In the genomic region with DNA sequence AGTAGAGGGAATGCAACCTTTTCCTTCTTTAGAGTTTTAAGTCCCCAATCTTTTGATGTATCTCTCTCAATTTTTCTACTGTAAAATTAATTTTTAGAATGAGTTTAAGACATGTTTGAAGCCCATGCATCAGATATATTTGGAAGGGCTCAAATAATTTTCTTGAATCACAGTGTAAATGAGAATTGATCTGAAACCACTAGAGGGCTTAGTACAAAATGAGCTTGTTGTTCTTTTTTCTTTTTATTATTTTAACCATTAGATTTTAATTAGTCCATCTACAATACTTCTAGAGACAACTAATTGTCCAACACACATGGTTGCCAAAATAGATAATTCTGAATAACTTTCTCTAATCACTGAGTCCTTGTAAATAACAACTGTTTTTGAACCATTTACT, we compare ENCODE assay signal across 18 mouse cellular contexts.
"Had no signal": no experiment of that assay in that cellular context is flagged by ENCODE, and none has a peak within 500 bp of the region (broad histone marks: within the 10 kb centered on the region; RNA-seq: fewer than 3 reads in every experiment).

No protein-coding gene starts in this region.

- DNase-seq: kidney, adult 11 months; kidney, adult 8-10 months; kidney, postnatal 14 days; liver, embryonic 13.5 days; lung, adult 2 months; lung, postnatal 14 days; lung, postnatal 4 days; midbrain, embryonic 14.5 days; retina, postnatal 1 day; right cerebral cortex, postnatal 25 days; spleen, adult 18-20 months; thymus, adult 18-20 months; thymus, postnatal 36 days had no signal

- H3K4me1 ChIP-seq: liver, embryonic 13.5 days; neural tube, embryonic 13.5 days; stomach, embryonic 15.5 days had no signal

- H3K36me3 ChIP-seq: kidney, embryonic 15.5 days; liver, embryonic 13.5 days; neural tube, embryonic 13.5 days; stomach, embryonic 15.5 days had no signal

- H3K9me3 ChIP-seq: kidney, embryonic 15.5 days; liver, embryonic 13.5 days; neural tube, embryonic 13.5 days; stomach, embryonic 15.5 days had no signal

- H3K9ac ChIP-seq: kidney, embryonic 15.5 days; liver, embryonic 13.5 days; neural tube, embryonic 13.5 days; stomach, embryonic 15.5 days had no signal

- H3K4me3 ChIP-seq: kidney, embryonic 15.5 days; liver, embryonic 13.5 days; myocyte; neural tube, embryonic 13.5 days; stomach, embryonic 15.5 days had no signal

- H3K27me3 ChIP-seq: kidney, embryonic 15.5 days; liver, embryonic 13.5 days; neural tube, embryonic 13.5 days; stomach, embryonic 15.5 days had no signal

- H3K27ac ChIP-seq: kidney, embryonic 15.5 days; liver, embryonic 13.5 days; neural tube, embryonic 13.5 days; stomach, embryonic 15.5 days had no signal

- H3K4me2 ChIP-seq: kidney, embryonic 15.5 days; liver, embryonic 13.5 days; midbrain, embryonic 11.5 days; neural tube, embryonic 13.5 days; stomach, embryonic 15.5 days had no signal
